Mouse (Mus musculus) midbrain, embryonic 16.5 days (tissue): ENCODE data around the gene Ccdc34. TPM values are rescaled to one million over a fixed set of nuclear protein-coding genes. Genes with fewer than 3 reads are reported as not detected.

Experiments used
- ATAC-seq: fragments of 200-750 bp; cut with Nextera tagmentation; 2 replicates; pipeline ENCODE4 v1.8.0; 2017; ENCODE audit warnings: moderate TSS enrichment
- H3K27ac ChIP-seq: fragments of 300-500 bp; sonication (generic); 2 replicates; pipeline ENCODE4 v1.5.1; 2014; ENCODE audit warnings: mild to moderate bottlenecking, low read length, mixed read lengths
- H3K27me3 ChIP-seq: fragments of 300-500 bp; sonication (generic); 2 replicates; pipeline ENCODE4 v1.6.1; 2014; ENCODE audit warnings: low read depth, low read length, mixed read lengths; ENCODE audit not compliant: control insufficient read depth, insufficient read depth
- H3K36me3 ChIP-seq: fragments of 300-500 bp; sonication (generic); 2 replicates; pipeline ENCODE4 v1.6.1; 2014; ENCODE audit warnings: mild to moderate bottlenecking, low read length, moderate library complexity, mixed read lengths; ENCODE audit not compliant: control insufficient read depth, insufficient read depth
- H3K4me1 ChIP-seq: fragments of 300-500 bp; sonication (generic); 2 replicates; pipeline ENCODE4 v1.6.1; 2014; ENCODE audit warnings: mild to moderate bottlenecking, low read length, mixed read lengths; ENCODE audit not compliant: control insufficient read depth, insufficient read depth
- H3K4me2 ChIP-seq: fragments of 300-500 bp; sonication (generic); 2 replicates; pipeline ENCODE4 v1.6.1; 2014; ENCODE audit warnings: mild to moderate bottlenecking, low read length, mixed read lengths
- H3K4me3 ChIP-seq: fragments of 300-500 bp; sonication (generic); 2 replicates; pipeline ENCODE4 v1.5.1; 2014; ENCODE audit warnings: low read depth, mild to moderate bottlenecking, low read length, moderate library complexity, mixed read lengths
- H3K9ac ChIP-seq: fragments of 300-500 bp; sonication (generic); 2 replicates; pipeline ENCODE4 v1.6.1; 2014; ENCODE audit warnings: low read depth, low read length, mixed read lengths
- H3K9me3 ChIP-seq: fragments of 300-500 bp; sonication (generic); replicated peaks from 2 replicates; pipeline ENCODE4 v1.6.1; 2014; ENCODE audit warnings: mild to moderate bottlenecking, low read length, mixed read lengths; ENCODE audit not compliant: control insufficient read depth, poor library complexity, severe bottlenecking
- WGBS: fragments of 180-500 bp; shearing (Covaris S2); extraction: QIAGEN DNeasy Blood & Tissue Kit; methylation state at CpG from one replicate; pipeline ENCODE4 v1.1.7; 2014; 5-methylcytosine and 5-hydroxymethylcytosine counted together
- polyA plus RNA-seq: library from polyadenylated mRNA; unstranded; fragments of >200 nt; fragmentation: Nextera tagmentation; extraction: Ambion mirVana; gene quantifications from 2 replicates; pipeline ENCODE4 v1.2.1, GENCODE M21; 2015

Ccdc34 gene
- polyA plus RNA-seq, 1 experiment from 2014 or later: 29.0 TPM

DNA sequence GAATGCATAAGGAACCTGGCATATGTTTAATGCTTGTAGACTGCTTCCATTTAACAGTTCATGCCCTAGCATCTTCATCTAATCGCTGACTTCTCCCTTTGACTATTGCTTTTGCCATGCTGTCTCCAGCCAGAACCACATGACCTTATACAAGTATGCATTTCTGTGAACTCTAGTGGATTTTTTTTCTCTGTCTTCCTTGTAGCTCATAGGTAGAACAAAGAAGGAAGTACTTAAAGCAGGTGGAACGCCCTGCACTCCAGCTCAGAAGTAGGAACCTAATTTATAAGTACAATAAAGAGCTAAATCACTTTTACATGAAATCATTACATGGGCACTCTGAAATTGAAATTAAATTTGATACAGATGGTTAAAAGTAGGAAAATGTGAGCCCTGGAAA lies 65.4 kb downstream of the Ccdc34 start:
- no peaks in the 10 kb centered on the region for H3K27me3 ChIP-seq
- H3K27ac ChIP-seq: no peak overlapping the region
- no peak overlapping the region for H3K4me3 ChIP-seq
- no peaks in the 10 kb centered on the region for H3K9me3 ChIP-seq
- H3K36me3 ChIP-seq: no peaks in the 10 kb centered on the region
- H3K9ac ChIP-seq: no peak overlapping the region
- H3K4me2 ChIP-seq: no peak overlapping the region
- WGBS: 98% methylated on average over 2 of the region's 2 CpGs
- no peaks in the 10 kb centered on the region for H3K4me1 ChIP-seq
- ATAC-seq: no peak

DNA sequence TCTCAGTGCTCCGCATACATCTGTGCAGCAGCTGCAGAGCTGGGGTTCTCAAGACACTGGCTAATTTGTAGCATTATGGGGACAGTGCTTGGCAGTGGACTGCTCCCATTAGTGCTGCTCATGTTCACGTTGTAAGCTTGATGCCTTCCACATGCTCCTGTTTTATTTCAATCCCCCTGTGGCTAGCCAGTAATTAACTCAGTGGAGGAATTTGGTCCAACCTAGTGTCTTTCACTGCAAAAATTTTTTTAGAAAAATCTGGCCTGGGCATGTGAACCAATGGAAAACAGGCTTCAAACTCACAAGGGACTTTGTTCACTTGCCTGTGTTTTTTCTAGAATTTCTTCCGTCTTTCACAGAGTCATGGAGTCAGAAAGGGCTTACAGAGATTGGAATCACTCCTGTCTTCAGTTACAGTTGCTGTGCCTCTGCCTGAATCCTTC lies 68.1 kb downstream of the Ccdc34 start:
- WGBS: 75% methylated on average over 3 of the region's 3 CpGs
- Histone ChIP-seq H3K4me3 (no peak overlapping the region), H3K4me2 (no peak overlapping the region), H3K9me3 (no peaks in the 10 kb centered on the region), H3K27me3 (no peaks in the 10 kb centered on the region), H3K27ac (no peak overlapping the region), H3K4me1 (no peaks in the 10 kb centered on the region), H3K36me3 (no peaks in the 10 kb centered on the region), H3K9ac (no peak overlapping the region)
- no peak for ATAC-seq

DNA sequence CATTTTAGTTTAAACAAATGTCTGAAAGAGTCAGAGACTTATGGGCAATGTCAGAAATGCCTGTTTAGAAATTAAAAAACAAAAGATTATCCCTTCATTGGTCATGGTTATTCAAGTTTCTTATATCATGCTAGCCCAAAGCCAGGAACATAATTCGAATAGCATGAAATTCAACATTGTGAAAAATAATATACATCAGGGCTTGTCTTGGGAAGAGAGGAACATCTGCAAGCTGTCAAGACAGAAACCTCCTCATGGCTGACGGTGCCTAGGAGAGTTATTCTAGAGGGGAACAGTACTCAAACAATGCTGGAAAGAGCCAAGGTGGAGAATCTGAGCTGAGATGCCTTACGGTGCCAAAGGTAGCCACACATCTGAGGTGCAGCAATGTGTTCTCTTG lies 96.5 kb downstream of the Ccdc34 start:
- no peaks in the 10 kb centered on the region for H3K9me3 ChIP-seq
- no peaks in the 10 kb centered on the region for H3K4me1 ChIP-seq
- no peak overlapping the region for H3K9ac ChIP-seq
- H3K27ac ChIP-seq: no peak overlapping the region
- no peak overlapping the region for H3K4me3 ChIP-seq
- H3K27me3 ChIP-seq: no peaks in the 10 kb centered on the region
- no peak overlapping the region for H3K4me2 ChIP-seq
- ATAC-seq: no peak
- H3K36me3 ChIP-seq: no peaks in the 10 kb centered on the region
- WGBS: 89% methylated on average over 3 of the region's 3 CpGs

DNA sequence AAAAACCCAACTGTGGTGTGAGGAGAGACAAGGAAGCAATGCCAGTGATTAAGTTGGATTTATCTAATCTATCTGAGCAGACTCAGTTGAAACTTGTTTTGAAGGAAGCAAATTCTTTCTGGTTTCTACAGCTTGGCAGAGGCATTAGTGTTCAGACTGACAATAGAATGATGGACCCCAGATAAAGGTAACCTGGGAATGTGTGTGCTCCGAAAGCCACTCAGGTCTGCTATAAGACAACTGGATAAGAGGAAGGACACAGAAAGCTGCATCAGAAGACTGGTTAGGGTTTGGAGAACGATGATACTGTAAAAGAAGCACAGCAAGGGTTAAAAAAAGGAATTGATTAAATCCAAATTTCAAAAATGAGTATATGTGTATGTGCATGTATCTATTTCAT lies 111.8 kb downstream of the Ccdc34 start:
- no peaks in the 10 kb centered on the region for H3K4me1 ChIP-seq
- no peak overlapping the region for H3K9ac ChIP-seq
- H3K27ac ChIP-seq: no peak overlapping the region
- no peaks in the 10 kb centered on the region for H3K9me3 ChIP-seq
- H3K36me3 ChIP-seq: no peaks in the 10 kb centered on the region
- no peak overlapping the region for H3K4me2 ChIP-seq
- H3K4me3 ChIP-seq: no peak overlapping the region
- H3K27me3 ChIP-seq: no peaks in the 10 kb centered on the region
- ATAC-seq: no peak
- 82% methylated on average over 2 of the region's 2 CpGs for WGBS

DNA sequence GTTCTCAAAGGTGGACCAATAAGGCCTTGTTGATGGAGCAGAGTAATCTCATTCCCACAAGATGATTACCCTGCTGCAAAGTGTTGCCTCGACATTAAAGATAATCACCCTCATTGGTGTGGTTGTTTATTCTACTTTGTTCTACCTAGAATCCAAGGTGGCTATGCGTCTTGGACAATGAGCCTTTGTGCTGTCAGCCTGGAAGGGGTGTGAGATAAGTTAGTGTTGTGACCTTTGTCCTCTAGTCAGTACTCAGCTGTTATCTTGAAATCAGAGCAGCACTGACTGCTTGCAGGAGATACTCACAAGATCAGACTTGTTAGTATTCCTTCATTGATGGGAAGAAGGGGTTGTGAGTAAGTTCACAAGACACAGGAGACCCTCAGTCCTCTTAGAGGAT lies 114.0 kb downstream of the Ccdc34 start:
- H3K4me2 ChIP-seq: no peak overlapping the region
- H3K9ac ChIP-seq: no peak overlapping the region
- no peak for ATAC-seq
- no peaks in the 10 kb centered on the region for H3K36me3 ChIP-seq
- H3K9me3 ChIP-seq: no peaks in the 10 kb centered on the region
- H3K27ac ChIP-seq: no peak overlapping the region
- no peaks in the 10 kb centered on the region for H3K4me1 ChIP-seq
- H3K27me3 ChIP-seq: no peaks in the 10 kb centered on the region
- no peak overlapping the region for H3K4me3 ChIP-seq
- 66% methylated on average over 2 of the region's 2 CpGs for WGBS

DNA sequence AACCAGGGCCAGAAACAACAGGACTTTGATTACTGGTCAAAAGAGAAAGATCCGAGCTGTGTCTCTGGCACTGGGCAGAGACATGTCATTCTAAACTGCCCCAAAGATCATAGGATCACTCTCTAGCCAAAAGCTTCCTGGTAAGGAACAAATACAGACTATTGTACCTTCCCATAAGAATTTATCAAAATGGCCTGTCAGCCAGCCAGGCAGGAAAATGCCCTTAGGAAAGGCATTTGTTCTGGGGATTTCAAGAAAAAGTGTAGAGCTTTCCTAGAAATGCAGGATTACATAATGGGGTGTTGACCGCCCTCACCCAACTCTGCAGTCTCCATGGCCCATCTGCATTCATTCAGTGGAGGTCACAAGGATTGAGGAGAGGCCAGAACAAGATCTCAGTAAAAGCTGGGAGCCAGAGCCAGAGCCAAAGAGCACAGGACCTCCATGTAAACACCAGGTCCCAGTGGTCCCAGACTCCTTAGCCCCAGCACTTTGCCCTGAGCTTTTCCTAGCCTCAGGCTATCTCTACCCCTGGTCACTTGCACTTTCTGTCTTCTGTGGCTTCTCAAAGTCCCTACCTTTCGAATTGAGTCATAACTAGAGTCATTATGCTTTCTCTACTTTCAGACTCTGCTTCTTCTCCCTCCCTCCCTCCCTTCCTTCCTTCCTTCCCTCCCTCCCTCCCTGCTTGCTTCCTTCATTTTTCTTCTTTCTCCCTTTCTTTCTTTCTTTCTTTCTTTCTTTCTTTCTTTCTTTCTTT lies 115.9 kb downstream of the Ccdc34 start:
- no peak overlapping the region for H3K27ac ChIP-seq
- H3K36me3 ChIP-seq: no peaks in the 10 kb centered on the region
- 81% methylated on average over 3 of the region's 3 CpGs for WGBS
- H3K27me3 ChIP-seq: no peaks in the 10 kb centered on the region
- no peak overlapping the region for H3K4me2 ChIP-seq
- H3K4me1 ChIP-seq: no peaks in the 10 kb centered on the region
- no peak overlapping the region for H3K9ac ChIP-seq
- no peaks in the 10 kb centered on the region for H3K9me3 ChIP-seq
- H3K4me3 ChIP-seq: no peak overlapping the region
- no peak for ATAC-seq

DNA sequence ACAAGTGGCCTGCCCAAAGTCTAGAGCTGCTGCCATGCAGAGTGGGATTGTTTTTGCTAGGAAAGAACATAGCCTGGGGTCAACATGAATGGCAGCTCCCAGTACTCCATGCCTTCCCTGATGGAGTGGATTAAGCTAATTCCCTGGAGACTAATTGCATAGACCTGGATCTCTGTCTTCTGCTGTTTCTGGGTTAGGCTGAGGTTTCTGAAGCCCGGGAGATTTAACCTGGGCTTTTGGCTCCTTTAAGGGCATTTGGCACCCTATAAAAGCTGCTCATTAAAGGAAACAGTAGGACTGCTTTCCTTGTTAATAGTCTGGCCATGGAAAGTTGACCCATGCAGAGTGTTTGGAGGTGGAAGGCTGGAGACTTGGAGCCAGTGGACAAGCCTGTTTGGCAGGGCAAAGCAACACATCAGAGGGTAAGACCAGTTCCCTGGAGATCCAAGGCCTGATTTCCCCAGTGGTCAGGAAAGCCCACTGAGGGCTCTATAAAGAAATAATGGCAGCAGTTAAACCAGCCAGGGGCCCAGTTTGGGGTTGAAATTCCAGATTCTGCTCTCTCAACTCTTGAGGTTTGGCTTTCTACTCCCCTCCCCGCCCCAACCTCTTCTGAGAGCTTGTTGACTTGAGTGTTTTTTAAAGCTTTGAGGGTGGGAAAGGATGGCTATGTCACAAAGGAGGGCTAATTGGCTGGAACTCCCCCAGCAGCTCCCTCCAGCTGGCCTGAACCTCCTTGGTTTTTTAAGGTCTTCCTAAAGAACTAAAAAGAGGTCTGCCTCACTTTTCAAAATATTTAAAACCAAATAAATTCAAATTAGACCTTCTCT lies 117.4 kb downstream of the Ccdc34 start:
- Histone ChIP-seq H3K9me3 (no peaks in the 10 kb centered on the region), H3K9ac (no peak overlapping the region), H3K4me2 (no peak overlapping the region), H3K4me3 (no peak overlapping the region), H3K27me3 (no peaks in the 10 kb centered on the region), H3K36me3 (no peaks in the 10 kb centered on the region), H3K27ac (no peak overlapping the region), H3K4me1 (no peaks in the 10 kb centered on the region)
- no peak for ATAC-seq
- 33% methylated on average over 2 of the region's 2 CpGs for WGBS

DNA sequence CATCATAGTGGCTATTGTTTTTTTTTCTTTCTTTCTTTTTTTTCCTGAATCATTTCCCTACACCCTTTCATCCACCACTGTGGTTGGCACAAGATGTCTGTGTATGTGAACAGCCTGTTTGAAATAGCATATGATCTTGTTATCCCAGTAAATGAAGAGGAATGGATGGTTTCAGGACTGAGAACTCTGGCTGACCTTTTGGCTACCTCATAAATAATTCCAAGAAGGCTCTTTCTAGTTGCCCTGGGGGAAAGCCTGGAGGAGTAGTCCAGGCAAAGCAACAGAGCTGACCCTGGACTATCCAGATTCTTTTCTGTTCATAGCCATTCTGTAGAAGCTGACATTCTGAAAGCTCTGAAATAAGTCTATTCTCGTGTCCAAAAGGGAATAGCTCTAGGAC lies 119.7 kb downstream of the Ccdc34 start:
- H3K4me2 ChIP-seq: no peak overlapping the region
- no peaks in the 10 kb centered on the region for H3K27me3 ChIP-seq
- H3K4me1 ChIP-seq: no peaks in the 10 kb centered on the region
- no peak overlapping the region for H3K9ac ChIP-seq
- 75% methylated on average over 1 of the region's 1 CpGs for WGBS
- no peaks in the 10 kb centered on the region for H3K9me3 ChIP-seq
- H3K27ac ChIP-seq: no peak overlapping the region
- H3K36me3 ChIP-seq: no peaks in the 10 kb centered on the region
- no peak overlapping the region for H3K4me3 ChIP-seq
- no peak for ATAC-seq

DNA sequence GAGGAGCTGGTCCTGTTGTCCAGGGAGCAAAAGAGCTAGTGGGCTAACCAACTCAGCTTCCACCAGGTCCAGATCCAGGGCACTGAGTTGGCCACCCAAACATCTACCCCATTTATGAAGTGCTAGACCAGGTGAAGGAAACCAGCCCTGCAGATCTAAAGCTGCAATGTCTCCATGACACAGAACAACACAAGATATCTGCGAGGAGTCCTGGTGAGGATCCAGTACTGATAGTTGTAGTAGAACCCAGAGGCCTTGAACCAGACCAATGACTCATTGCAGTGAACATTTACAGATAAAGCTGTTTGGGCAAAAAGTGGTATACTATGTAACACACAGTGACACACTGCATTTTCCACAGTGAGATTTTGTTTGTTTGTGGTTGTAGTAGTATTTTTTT lies 120.5 kb downstream of the Ccdc34 start:
- no peak overlapping the region for H3K27ac ChIP-seq
- no peaks in the 10 kb centered on the region for H3K36me3 ChIP-seq
- H3K9ac ChIP-seq: no peak overlapping the region
- no peaks in the 10 kb centered on the region for H3K27me3 ChIP-seq
- H3K4me3 ChIP-seq: no peak overlapping the region
- 100% methylated on average over 1 of the region's 1 CpGs for WGBS
- ATAC-seq: no peak
- no peaks in the 10 kb centered on the region for H3K9me3 ChIP-seq
- H3K4me1 ChIP-seq: no peaks in the 10 kb centered on the region
- no peak overlapping the region for H3K4me2 ChIP-seq
